23 mouse cellular contexts compared by ENCODE assay signal in the genomic region with DNA sequence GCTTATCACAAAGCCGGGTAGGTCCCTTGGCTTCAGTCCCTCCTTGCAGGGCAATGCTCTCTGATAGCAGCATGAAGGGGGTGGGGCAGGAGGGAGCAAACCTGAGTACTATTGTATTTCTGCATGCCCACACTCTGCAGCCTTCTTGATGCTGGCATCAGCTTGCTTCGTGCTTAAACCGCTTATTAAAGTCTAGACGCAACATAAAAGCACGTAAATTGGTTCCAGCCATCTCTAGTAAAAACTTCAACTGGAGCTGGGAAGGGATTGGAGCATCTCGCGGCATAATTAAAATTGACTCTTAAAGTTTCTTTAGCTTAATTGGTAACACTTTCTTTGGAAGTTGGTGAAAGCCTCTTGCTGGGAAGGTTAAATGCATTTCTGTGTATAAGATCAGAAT.
A peak's percentile ranks its signal among the peaks of the same experiment; 100 is the strongest.
DNase-seq lines count a peak whose midpoint lies in the region; ATAC-seq and TF ChIP-seq lines count a peak whose summit lies in the region.
"Had no signal": no experiment of that assay in that cellular context is flagged by ENCODE, and none has a peak within 500 bp of the region (broad histone marks: within the 10 kb centered on the region; RNA-seq: fewer than 3 reads in every experiment).

No protein-coding gene starts in this region.

- H3K9me3 ChIP-seq in lung, embryonic 14.5 days (ENCODE audit: low read depth, low read length): no peaks in the 10 kb centered on the region
- 0 out of 2 replicates have a peak, but pooled peaks cover 2% of the 10 kb centered on the region for H3K9me3 ChIP-seq in embryonic facial prominence, embryonic 14.5 days (ENCODE audit: control insufficient read depth, low read length)
- no peaks in the 10 kb centered on the region for H3K9me3 ChIP-seq in limb, embryonic 13.5 days
- no peaks in the 10 kb centered on the region for H3K9me3 ChIP-seq in liver, embryonic 12.5 days (replicated peaks)
- H3K9me3 ChIP-seq: heart, embryonic 13.5 days; kidney, embryonic 15.5 days; liver, embryonic 15.5 days had no signal

- no peak for TF ChIP-seq CTCF in lung, embryonic 14.5 days (IDR thresholded peaks at IDR 0.05; ENCODE audit: low read depth)
- no peak for TF ChIP-seq CTCF in lung, adult 2 months (IDR thresholded peaks at IDR 0.05; ENCODE audit: insufficient read depth, low read length)

- no peaks in the 10 kb centered on the region for H3K36me3 ChIP-seq in lung, embryonic 14.5 days (ENCODE audit: insufficient read depth)
- H3K36me3 ChIP-seq in embryonic facial prominence, embryonic 14.5 days (ENCODE audit: control insufficient read depth, insufficient read depth, low read length): no peaks in the 10 kb centered on the region
- H3K36me3 ChIP-seq in limb, embryonic 13.5 days: no peaks in the 10 kb centered on the region
- no peaks in the 10 kb centered on the region for H3K36me3 ChIP-seq in liver, embryonic 12.5 days
- H3K36me3 ChIP-seq: heart, embryonic 13.5 days; kidney, embryonic 15.5 days; liver, embryonic 15.5 days had no signal

- peak overlapping the region; percentile 13 for H3K4me2 ChIP-seq in lung, embryonic 14.5 days
- peak overlapping the region; percentile 13; the same call in 1 of the 2 replicates for H3K4me2 ChIP-seq in embryonic facial prominence, embryonic 14.5 days (ENCODE audit: low read depth, low read length)
- H3K4me2 ChIP-seq in limb, embryonic 13.5 days (replicated peaks): peak overlapping the region; percentile 41
- H3K4me2 ChIP-seq in liver, embryonic 12.5 days: no peak overlapping the region
- H3K4me2 ChIP-seq: heart, embryonic 13.5 days; kidney, embryonic 15.5 days; liver, embryonic 15.5 days had no signal

- H3K27ac ChIP-seq in lung, embryonic 14.5 days (ENCODE audit: low read depth): no peak overlapping the region; the same call in 1 of the 2 replicates
- H3K27ac ChIP-seq in embryonic facial prominence, embryonic 14.5 days (replicated peaks; ENCODE audit: low read depth, low read length): no peak overlapping the region
- no peak overlapping the region for H3K27ac ChIP-seq in limb, embryonic 13.5 days
- H3K27ac ChIP-seq in liver, embryonic 12.5 days: no peak overlapping the region
- H3K27ac ChIP-seq: heart, embryonic 13.5 days; hindbrain, postnatal 0 days; kidney, embryonic 15.5 days; liver, embryonic 15.5 days; macrophage had no signal

- peak; percentile 31 for DNase-seq in lung, embryonic 14.5 days
- no peak for DNase-seq in lung, adult 2 months
- DNase-seq in embryo, embryonic 11 days: peak; percentile 64
- peak; percentile 84 for DNase-seq in embryonic facial prominence, embryonic 14.5 days (ENCODE audit: low spot score)
- DNase-seq in adrenal gland, adult 2 months: no peak
- DNase-seq in adrenal gland, postnatal 4 days (ENCODE audit: low spot score in 2 of 2): no peak
- DNase-seq: cerebellum, adult 8-10 months; cerebellum, postnatal 36 days; gastrocnemius, postnatal 14 days; heart, adult 11 months; heart, postnatal 14 days; left cerebral cortex, postnatal 4 days; thymus, adult 2 months had no signal

- ATAC-seq in lung, embryonic 14.5 days (ENCODE audit: insufficient read depth): 0 out of 2 replicates have a peak, but pooled peaks have one; percentile 32
- peak; percentile 80 for ATAC-seq in embryonic facial prominence, embryonic 14.5 days (ENCODE audit: low read depth)
- ATAC-seq in limb, embryonic 13.5 days (ENCODE audit: low FRiP score, low read depth): peak; percentile 78; the same call in 1 of the 2 replicates
- no peak for ATAC-seq in liver, embryonic 12.5 days
- ATAC-seq: hindbrain, postnatal 0 days; intestine, postnatal 0 days; lung, postnatal 0 days; midbrain, embryonic 16.5 days had no signal

- H3K4me1 ChIP-seq in lung, embryonic 14.5 days (ENCODE audit: insufficient read depth): peaks cover 4% of the 10 kb centered on the region; the same call in 1 of the 2 replicates
- no peaks in the 10 kb centered on the region; the same call in 1 of the 2 replicates for H3K4me1 ChIP-seq in lung, adult 2 months (ENCODE audit: control insufficient read depth, insufficient read depth, low read length)
- H3K4me1 ChIP-seq in embryonic facial prominence, embryonic 14.5 days (ENCODE audit: control insufficient read depth, insufficient read depth, low read length): peaks cover 17% of the 10 kb centered on the region; the same call in 1 of the 2 replicates
- H3K4me1 ChIP-seq in limb, embryonic 13.5 days: peaks cover 32% of the 10 kb centered on the region
- no peaks in the 10 kb centered on the region for H3K4me1 ChIP-seq in liver, embryonic 12.5 days
- H3K4me1 ChIP-seq: liver, embryonic 15.5 days had no signal

- 32% methylated on average over 7 of the region's 7 CpGs for WGBS in lung, embryonic 14.5 days
- WGBS in lung, adult 2 months: 69% methylated on average over 7 of the region's 7 CpGs
- WGBS in embryonic facial prominence, embryonic 14.5 days: 17% methylated on average over 7 of the region's 7 CpGs
- WGBS in limb, embryonic 13.5 days: 8% methylated on average over 7 of the region's 7 CpGs
- WGBS in liver, embryonic 12.5 days (ENCODE audit: insufficient replicate concordance): 74% methylated on average over 7 of the region's 7 CpGs

- H3K27me3 ChIP-seq in lung, embryonic 14.5 days (ENCODE audit: insufficient read depth, low read length): no peaks in the 10 kb centered on the region
- H3K27me3 ChIP-seq in embryonic facial prominence, embryonic 14.5 days (replicated peaks; ENCODE audit: control insufficient read depth, insufficient read depth, low read length): no peaks in the 10 kb centered on the region
- peaks cover 2% of the 10 kb centered on the region; the same call in 1 of the 2 replicates for H3K27me3 ChIP-seq in limb, embryonic 13.5 days
- H3K27me3 ChIP-seq in liver, embryonic 12.5 days (replicated peaks): no peaks in the 10 kb centered on the region
- H3K27me3 ChIP-seq: heart, embryonic 13.5 days; kidney, embryonic 15.5 days; liver, embryonic 15.5 days had no signal

- no peak for TF ChIP-seq POLR2A in lung, adult 2 months (IDR thresholded peaks at IDR 0.05; ENCODE audit: borderline replicate concordance, extremely low read depth, low read depth, low read length)

- H3K4me3 ChIP-seq in lung, embryonic 14.5 days (ENCODE audit: low read depth, low read length): no peak overlapping the region
- H3K4me3 ChIP-seq in lung, adult 2 months (replicated peaks; ENCODE audit: extremely low read depth, low read depth, low read length): no peak overlapping the region
- H3K4me3 ChIP-seq in embryonic facial prominence, embryonic 14.5 days (ENCODE audit: low read depth, low read length): no peak overlapping the region
- H3K4me3 ChIP-seq in limb, embryonic 13.5 days: no peak overlapping the region
- H3K4me3 ChIP-seq in liver, embryonic 12.5 days: no peak overlapping the region
- H3K4me3 ChIP-seq: heart, embryonic 13.5 days; kidney, embryonic 15.5 days; liver, embryonic 15.5 days had no signal

- H3K9ac ChIP-seq in lung, embryonic 14.5 days: no peak overlapping the region
- H3K9ac ChIP-seq in embryonic facial prominence, embryonic 14.5 days (ENCODE audit: low read depth, low read length): no peak overlapping the region
- H3K9ac ChIP-seq in limb, embryonic 13.5 days: no peak overlapping the region
- no peak overlapping the region for H3K9ac ChIP-seq in liver, embryonic 12.5 days
- H3K9ac ChIP-seq: heart, embryonic 13.5 days; kidney, embryonic 15.5 days; liver, embryonic 15.5 days had no signal

Comparison
In these comparisons a context has a peak if more than half of its experiments do, and no peak if none do; other contexts are left out.
1. DNase-seq: peak in lung, embryonic 14.5 days (single experiment), embryo, embryonic 11 days (single experiment) and embryonic facial prominence, embryonic 14.5 days (single experiment); none in lung, adult 2 months (single experiment), adrenal gland, adult 2 months (single experiment) and adrenal gland, postnatal 4 days (0 of 2).